Mouse (Mus musculus) testis, adult 2 months (tissue): ENCODE results near the gene Cmtr2. TPM values are rescaled to one million over a fixed set of nuclear protein-coding genes. Genes with fewer than 3 reads are reported as not detected.

Source experiments
- H3K27ac ChIP-seq: fragments of 200-500 bp; 2 replicates; pipeline ENCODE4 v1.5.1; 2012; ENCODE audit warnings: low read depth, low read length; ENCODE audit not compliant: control insufficient read depth, insufficient read depth
- H3K27me3 ChIP-seq: fragments of 200-500 bp; 2 replicates; pipeline ENCODE4 v1.6.1; 2012; ENCODE audit warnings: mild to moderate bottlenecking, low read length, moderate library complexity; ENCODE audit not compliant: control insufficient read depth, insufficient read depth
- H3K36me3 ChIP-seq: fragments of 200-500 bp; 2 replicates; pipeline ENCODE4 v1.6.1; 2012; ENCODE audit warnings: mild to moderate bottlenecking, low read length; ENCODE audit not compliant: control insufficient read depth, insufficient read depth
- H3K4me1 ChIP-seq: fragments of 200-500 bp; 2 replicates; pipeline ENCODE4 v1.6.1; 2012; ENCODE audit warnings: low read length; ENCODE audit not compliant: control insufficient read depth, insufficient read depth
- H3K4me3 ChIP-seq: fragments of 200-500 bp; 2 replicates; pipeline ENCODE4 v1.5.1; 2012; ENCODE audit warnings: low read depth, mild to moderate bottlenecking, low read length, moderate library complexity, mixed read lengths; ENCODE audit not compliant: control insufficient read depth
- CTCF ChIP-seq: fragments of 200-500 bp; IDR thresholded peaks from 2 replicates; pipeline ENCODE4 v1.5.1; 2012; ENCODE audit warnings: low read depth, mild to moderate bottlenecking, inconsistent platforms, low read length, moderate library complexity; ENCODE audit not compliant: control insufficient read depth, insufficient read depth, insufficient replicate concordance
- POLR2A ChIP-seq: fragments of 200-500 bp; IDR thresholded peaks from 2 replicates; pipeline ENCODE4 v1.6.1; 2012; ENCODE audit warnings: low read depth, mild to moderate bottlenecking, inconsistent platforms, low read length, moderate library complexity; ENCODE audit not compliant: control insufficient read depth
- polyA plus RNA-seq: library from polyadenylated mRNA; depleted of rRNA; stranded (reverse); fragments of >200 nt; gene quantifications from 2 replicates; pipeline ENCODE4 v1.2.3, GENCODE M21; 2012; rRNA removed

Cmtr2 gene
- polyA plus RNA-seq = 1.2 and 1.6 TPM in 2 replicates

GRCm38 (mm10) chr8:110215365-110215764 is at the start of gene Cmtr2:
TSS of gene Cmtr2 (plus strand) at chr8:110215665.
- H3K27me3 ChIP-seq = no peaks in the 10 kb centered on the region
- H3K4me1 ChIP-seq = peaks cover 6% of the 10 kb centered on the region
- no peaks in the 10 kb centered on the region for H3K36me3 ChIP-seq
- H3K27ac ChIP-seq = no peak within 1 kb of the TSS
- H3K4me3 ChIP-seq = no peak within 1 kb of the TSS
- TF ChIP-seq POLR2A (no peak), CTCF (no peak)

- Histone ChIP-seq H3K27ac (no peak overlapping the region), H3K27me3 (no peaks in the 10 kb centered on the region), H3K36me3 (no peaks in the 10 kb centered on the region), H3K4me1 (peaks cover 9% of the 10 kb centered on the region), H3K4me3 (no peak overlapping the region)
- no peak for TF ChIP-seq POLR2A
- TF ChIP-seq CTCF = no peak
Observed at GRCm38 (mm10) chr8:110166270-110166669, 49.2 kb upstream of the Cmtr2 start.

- Histone ChIP-seq H3K27me3 (no peaks in the 10 kb centered on the region), H3K36me3 (no peaks in the 10 kb centered on the region), H3K27ac (no peak within 1 kb of the TSS), H3K4me1 (peaks cover 9% of the 10 kb centered on the region), H3K4me3 (peak within 1 kb of the TSS; percentile 58)
- TF ChIP-seq POLR2A = no peak
- TF ChIP-seq CTCF = peak; percentile 82
Observed at GRCm38 (mm10) chr8:110168046-110168445, 47.4 kb upstream of the Cmtr2 start, which contains the start of gene Calb2. TSS of gene Calb2 (minus strand) at chr8:110168210.

- TF ChIP-seq POLR2A = no peak
- TF ChIP-seq CTCF = no peak
- Histone ChIP-seq H3K4me3 (no peak overlapping the region), H3K27ac (no peak overlapping the region), H3K36me3 (no peaks in the 10 kb centered on the region), H3K4me1 (peaks cover 12% of the 10 kb centered on the region), H3K27me3 (no peaks in the 10 kb centered on the region)
Observed at GRCm38 (mm10) chr8:110172161-110172560, 43.3 kb upstream of the Cmtr2 start.

GRCm38 (mm10) chr8:110174826-110175225 is 40.6 kb upstream of the Cmtr2 start:
- Histone ChIP-seq H3K27me3 (no peaks in the 10 kb centered on the region), H3K4me1 (peaks cover 9% of the 10 kb centered on the region)
- TF ChIP-seq CTCF (no peak), POLR2A (no peak)

GRCm38 (mm10) chr8:110177359-110178155 is 37.9 kb upstream of the Cmtr2 start:
- no peak for TF ChIP-seq POLR2A
- no peak for TF ChIP-seq CTCF
- peaks cover 9% of the 10 kb centered on the region for H3K4me1 ChIP-seq
- no peak overlapping the region for H3K4me3 ChIP-seq
- no peaks in the 10 kb centered on the region for H3K36me3 ChIP-seq
- H3K27ac ChIP-seq = no peak overlapping the region
- H3K27me3 ChIP-seq = no peaks in the 10 kb centered on the region

More at GRCm38 (mm10) chr8:110174826-110175225, 40.6 kb upstream of the Cmtr2 start:
- H3K36me3 ChIP-seq = no peaks in the 10 kb centered on the region
- H3K4me3 ChIP-seq = no peak overlapping the region
- H3K27ac ChIP-seq = no peak overlapping the region

- Histone ChIP-seq H3K27ac (no peak overlapping the region), H3K27me3 (no peaks in the 10 kb centered on the region), H3K4me3 (no peak overlapping the region), H3K36me3 (no peaks in the 10 kb centered on the region), H3K4me1 (peaks cover 4% of the 10 kb centered on the region; the same call in 1 of the 2 replicates)
- TF ChIP-seq POLR2A = no peak
- TF ChIP-seq CTCF = no peak
Observed at GRCm38 (mm10) chr8:110182735-110183367, 32.6 kb upstream of the Cmtr2 start.
